Mouse (Mus musculus): Measurements from ENCODE around the gene Itga5. TPM values are rescaled to one million over a fixed set of nuclear protein-coding genes. Genes with fewer than 3 reads are reported as not detected.

Itga5 gene
- polyA plus RNA-seq, 1 experiment, result 138 TPM

GRCm38 (mm10) chr15:103313495-103314095 is 53.0 kb downstream of the Itga5 start:
- DNase-seq (ENCODE audit: low spot score), result no peak

DNA sequence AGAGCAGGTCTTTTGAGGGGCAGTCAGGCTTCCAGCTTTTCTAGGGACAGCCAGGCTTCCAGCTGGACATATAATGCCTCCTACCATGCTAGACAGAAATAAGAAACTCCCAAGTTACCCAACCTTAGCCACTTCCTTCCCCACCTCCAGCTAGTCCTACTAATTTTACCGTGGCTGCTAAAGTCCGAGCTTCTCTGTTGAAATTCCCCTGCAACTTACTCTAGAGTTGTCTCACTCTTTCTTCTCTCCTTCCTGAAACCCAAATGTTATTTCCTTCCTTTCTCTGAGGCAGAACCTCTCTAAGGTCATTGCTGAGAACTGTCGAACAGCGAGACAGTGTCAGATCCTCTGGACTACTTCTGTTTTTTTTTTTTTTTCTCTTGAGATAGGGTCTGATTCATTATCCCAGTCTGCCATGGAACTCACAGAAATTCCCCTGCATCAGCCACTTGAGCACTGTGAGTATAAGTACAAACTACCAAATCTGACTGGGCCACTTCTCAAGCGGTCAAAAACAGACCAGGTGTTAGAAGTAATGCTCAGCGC is 56.1 kb downstream of the Itga5 start, which contains the start of gene Gpr84:
TSS of gene Gpr84 (minus strand) at position 248 of the 546 bp plus-strand sequence.
- DNase-seq (ENCODE audit: low spot score), result no peak

DNA sequence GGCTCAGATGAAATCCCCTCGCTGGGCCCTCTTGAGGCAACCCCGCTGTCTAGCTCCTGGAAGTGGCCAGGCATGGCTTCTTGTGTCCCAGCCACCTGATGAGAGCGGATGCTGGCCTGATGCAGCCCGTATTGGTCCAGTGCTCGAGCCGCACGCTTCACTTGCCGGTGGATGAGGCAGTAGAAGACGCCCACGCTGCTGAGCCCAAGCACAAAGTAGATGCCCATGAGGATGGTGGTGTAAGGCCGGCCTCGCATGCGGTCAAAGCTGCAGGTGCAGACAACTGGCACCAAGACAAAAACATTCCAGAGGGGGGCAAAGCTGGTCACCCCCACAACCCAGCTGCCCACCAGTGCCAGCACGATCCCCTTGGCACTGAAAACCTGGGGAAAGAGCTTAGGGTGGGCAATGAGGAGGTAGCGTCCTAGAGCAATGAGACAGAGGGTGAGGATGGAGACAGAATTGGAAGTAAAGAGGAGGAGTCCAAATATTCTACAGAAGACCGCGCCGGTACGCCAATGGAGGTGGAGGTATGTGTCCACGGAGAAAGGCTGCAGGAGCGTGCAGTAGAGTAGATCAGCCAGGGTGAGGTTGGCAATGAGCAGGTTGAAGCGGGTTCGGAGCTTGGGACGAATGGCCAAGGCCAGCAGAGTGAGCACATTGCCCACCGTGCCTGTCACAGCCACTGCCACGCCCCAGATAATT is 57.5 kb downstream of the Itga5 start:
- DNase-seq (ENCODE audit: low spot score), result no peak

- no peak for DNase-seq (ENCODE audit: low spot score)
Observed at GRCm38 (mm10) chr15:103308056-103308875, 58.3 kb downstream of the Itga5 start.

GRCm38 (mm10) chr15:103307125-103307524 is 59.4 kb downstream of the Itga5 start:
- peak; percentile 76 for DNase-seq (ENCODE audit: low spot score)

GRCm38 (mm10) chr15:103305792-103306645 is 60.5 kb downstream of the Itga5 start:
- DNase-seq (ENCODE audit: low spot score), result no peak

GRCm38 (mm10) chr15:103305070-103305678 is 61.4 kb downstream of the Itga5 start:
- DNase-seq (ENCODE audit: low spot score), result peak; percentile 84

GRCm38 (mm10) chr15:103304616-103304969 is 62.0 kb downstream of the Itga5 start:
- DNase-seq (ENCODE audit: low spot score), result no peak

DNA sequence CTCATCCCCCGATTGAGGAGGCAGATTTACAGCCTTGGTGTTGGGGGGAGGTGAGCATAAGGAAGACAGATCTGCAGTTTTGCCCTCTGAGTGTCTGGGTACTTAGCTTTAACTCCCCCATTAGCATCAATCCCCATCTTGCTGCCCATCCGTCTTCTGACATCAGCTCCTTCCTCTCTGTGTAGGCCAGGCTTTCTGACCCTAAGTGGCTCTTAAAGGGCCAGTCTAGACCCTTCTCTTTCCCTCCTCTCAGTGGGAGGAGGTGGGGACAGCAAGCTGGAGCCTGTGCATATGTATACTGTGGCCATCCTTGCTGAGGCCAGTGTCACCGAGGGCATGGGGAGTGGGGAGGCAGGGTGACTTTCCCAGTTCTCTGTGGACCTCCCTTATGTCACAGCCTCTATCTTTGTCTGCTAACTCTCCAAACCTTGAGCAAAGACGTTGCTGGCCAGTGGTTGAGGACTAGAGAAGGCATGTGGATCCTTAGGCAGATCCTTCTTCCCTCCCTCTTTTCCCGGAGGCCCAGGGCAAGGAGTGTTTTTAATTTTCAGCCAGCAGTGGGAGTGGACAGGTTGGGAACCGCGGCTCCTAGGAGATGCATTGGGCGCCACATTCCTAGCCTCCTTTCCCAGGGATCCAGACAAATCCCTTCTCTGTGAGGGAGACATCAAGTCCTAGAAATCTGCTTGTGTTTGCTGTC is 62.5 kb downstream of the Itga5 start:
- no peak for DNase-seq (ENCODE audit: low spot score)

DNA sequence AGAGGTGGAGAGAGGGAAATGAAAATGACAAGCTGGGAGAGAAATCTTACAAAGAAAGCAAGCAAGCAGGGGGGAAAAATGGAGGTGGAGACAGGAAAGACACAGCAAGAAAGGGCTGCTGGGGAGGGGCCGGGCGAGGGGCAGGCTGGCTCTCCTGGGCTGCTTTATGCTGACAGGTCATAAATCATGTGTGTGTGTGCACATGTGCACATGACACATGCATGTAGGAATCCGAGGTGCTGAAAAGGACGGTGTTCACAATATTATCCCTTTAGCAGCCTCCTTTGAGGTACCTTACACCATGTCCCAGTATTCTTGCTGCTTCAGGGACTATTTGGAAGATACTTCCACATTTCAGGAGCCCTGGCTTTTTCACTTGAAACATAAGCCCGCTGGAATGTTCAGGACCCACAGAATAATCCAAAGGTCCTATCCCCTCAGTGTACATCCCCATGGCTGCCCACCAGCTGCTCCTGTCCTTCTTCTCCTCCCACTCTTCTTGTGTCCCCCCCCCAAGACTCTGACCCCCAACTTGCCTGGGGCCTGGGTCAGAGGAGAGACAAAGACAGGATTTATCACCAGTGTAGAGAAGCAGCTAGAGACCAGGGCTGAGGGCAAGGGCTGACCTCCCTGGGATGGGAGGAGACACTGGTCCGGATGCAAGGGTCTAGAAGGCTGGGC is 64.1 kb downstream of the Itga5 start:
- no peak for DNase-seq (ENCODE audit: low spot score)

- no peak for DNase-seq (ENCODE audit: low spot score)
Observed at GRCm38 (mm10) chr15:103301547-103302340, 64.8 kb downstream of the Itga5 start.

- no peak for DNase-seq (ENCODE audit: low spot score)
Observed at GRCm38 (mm10) chr15:103301046-103301445, 65.5 kb downstream of the Itga5 start.

DNA sequence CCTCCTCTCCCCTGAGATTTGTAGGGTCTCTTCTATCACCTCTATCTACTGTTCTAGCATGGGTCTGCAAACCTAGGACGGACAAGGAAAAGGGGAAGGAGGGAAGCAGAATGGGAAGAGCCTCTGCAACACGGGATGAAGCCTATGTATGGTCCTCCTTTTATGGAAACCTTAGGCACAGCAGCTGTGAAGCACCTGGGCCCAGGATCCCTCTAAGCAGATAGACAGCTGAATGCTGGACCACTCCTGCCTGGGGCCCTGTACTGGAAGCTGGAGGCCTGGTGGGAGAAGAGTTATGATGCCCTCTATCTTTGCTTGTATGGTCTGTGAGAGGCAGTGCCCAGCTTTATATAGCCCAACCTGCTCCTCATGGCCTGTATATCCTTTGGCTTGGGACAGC is 66.0 kb downstream of the Itga5 start:
- DNase-seq (ENCODE audit: low spot score), result no peak

DNA sequence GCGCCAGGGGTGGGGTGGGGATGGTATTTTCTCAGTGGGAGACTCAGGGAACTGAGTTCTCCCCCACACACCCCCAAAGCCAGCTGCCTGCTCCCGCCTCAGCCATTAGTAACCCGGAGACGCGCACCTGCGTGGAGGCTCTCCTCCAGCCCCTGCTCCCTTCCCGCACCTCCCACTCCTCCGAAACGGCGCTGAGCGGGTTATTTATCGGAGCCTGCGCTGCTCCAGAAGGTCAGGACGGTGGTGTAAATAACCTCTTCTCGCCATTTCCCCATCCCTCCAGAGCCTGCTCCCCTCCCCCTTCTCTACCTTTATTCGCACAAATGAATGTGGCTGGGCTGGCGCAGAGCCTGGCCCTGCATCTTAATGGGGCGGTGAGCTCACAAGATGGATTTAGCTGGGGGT is 66.5 kb downstream of the Itga5 start:
- no peak for DNase-seq (ENCODE audit: low spot score)

- no peak for DNase-seq (ENCODE audit: low spot score)
Observed at GRCm38 (mm10) chr15:103299644-103300043, 66.9 kb downstream of the Itga5 start.

DNA sequence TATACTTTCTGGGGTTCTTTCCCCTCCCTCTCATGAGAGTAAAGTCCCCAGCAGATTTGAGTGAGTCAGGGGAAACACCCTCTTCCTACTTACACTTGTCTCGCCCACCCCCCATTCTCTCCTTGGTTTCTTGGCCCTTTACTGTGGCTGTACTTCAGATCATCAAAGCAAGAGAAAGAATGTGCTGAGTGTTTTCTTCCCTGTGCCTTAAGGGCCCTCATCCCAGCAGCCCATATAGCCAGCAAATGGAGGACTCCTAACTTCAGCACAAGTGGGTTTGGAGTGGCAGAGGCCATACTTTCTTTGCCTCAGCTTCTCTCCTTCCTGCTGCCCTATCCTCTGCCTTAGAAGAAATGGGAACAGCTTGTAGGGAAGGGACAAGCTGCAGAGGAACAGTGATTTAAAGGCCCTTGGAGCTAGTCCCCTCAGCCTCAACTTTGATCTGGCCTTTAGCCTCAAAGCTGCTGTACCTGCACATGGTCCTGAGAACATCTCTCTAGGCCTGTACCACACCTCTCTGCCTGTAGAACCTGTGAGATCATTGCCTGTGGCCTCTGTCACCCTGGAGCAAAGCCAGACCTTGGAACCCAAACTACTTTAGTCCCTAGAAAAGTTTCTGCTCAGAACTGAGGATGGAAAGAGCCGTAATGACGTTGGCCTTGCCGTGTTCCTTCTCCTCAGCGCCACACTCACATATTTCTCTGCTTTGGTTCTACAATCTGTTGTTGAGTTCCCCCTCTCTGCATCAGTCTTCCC is 67.5 kb downstream of the Itga5 start:
- DNase-seq (ENCODE audit: low spot score), result no peak

DNA sequence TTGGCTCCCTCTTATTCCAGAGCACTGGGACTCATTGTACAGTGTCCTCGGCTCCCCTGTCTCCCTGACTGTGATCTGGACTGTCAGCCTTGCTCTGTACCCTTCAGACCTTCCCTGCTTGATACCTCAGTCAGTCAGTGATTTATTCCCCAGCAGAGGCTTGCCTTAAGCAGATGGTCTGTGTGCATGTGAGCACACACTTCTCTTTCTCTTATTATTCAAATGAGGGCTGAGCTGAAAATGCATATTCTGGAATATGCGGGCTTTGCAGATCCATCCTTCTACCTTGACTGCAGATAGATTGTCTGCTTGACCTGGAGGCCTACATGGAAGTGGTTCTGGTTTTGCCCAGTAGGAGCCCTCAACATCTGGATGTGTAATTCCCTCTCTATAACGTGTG is 68.5 kb downstream of the Itga5 start:
- no peak for DNase-seq (ENCODE audit: low spot score)

GRCm38 (mm10) chr15:103297313-103297712 is 69.2 kb downstream of the Itga5 start:
- no peak for DNase-seq (ENCODE audit: low spot score)

Data from urinary bladder, adult 2 months (tissue).